Mouse (Mus musculus): ENCODE results near the gene Nos1.
A peak's percentile ranks its signal among the peaks of the same experiment; 100 is the strongest.

Gene Nos1

DNA sequence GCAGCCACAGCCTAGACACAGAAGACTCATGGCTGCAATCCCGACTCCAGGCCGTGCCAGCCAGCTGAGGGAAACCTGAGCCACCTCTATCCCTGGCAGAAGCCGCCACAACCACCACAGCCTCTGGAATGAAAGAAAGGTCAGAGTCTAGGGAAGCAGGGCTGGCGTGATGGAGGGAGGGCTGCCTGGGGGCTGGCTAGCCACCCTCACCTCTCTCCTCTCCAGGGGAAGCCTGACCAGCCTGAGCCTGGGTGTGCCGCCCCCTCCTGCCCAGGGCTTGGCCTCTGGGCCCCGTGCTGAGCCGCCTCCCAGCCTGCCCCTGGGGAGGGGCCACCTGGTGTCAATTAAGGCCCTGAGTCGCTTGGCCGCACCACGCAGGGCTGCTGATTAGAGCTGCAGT lies at the start of gene Nos1:
TSS of gene Nos1 (plus strand) at position 352 of the 400 bp plus-strand sequence.
- no peak for DNase-seq (ENCODE audit: low read depth in 2 of 2, low spot score in 2 of 2)

GRCm38 (mm10) chr5:117731311-117731710 lies 49.5 kb upstream of the Nos1 start:
- no peak for DNase-seq (ENCODE audit: low read depth in 2 of 2, low spot score in 2 of 2)

- DNase-seq (ENCODE audit: low read depth in 2 of 2, low spot score in 2 of 2): no peak
These were observed 36.1 kb upstream of the Nos1 start for GRCm38 (mm10) chr5:117744654-117745178.

DNA sequence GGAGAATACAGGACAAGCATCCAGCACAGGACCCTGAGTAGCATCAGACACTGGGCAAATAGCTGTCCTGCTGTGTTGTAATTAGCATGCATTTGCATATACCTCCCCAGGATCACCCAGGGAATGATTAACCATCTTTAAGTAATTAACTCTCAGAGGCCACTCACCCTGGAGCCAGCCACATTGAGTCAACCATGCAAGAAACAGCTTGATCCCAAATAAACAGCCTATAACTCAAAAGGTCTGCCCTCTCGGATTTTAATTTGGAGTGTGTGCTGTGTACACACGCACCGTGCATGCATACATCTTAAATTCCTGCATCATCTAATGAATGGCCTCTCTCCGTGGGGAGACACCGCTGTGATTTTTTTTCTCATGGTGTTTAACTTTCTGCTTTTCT lies 31.5 kb upstream of the Nos1 start:
- DNase-seq (ENCODE audit: low read depth in 2 of 2, low spot score in 2 of 2): no peak

GRCm38 (mm10) chr5:117757696-117758482 lies 22.9 kb upstream of the Nos1 start:
- no peak for DNase-seq (ENCODE audit: low read depth in 2 of 2, low spot score in 2 of 2)

DNA sequence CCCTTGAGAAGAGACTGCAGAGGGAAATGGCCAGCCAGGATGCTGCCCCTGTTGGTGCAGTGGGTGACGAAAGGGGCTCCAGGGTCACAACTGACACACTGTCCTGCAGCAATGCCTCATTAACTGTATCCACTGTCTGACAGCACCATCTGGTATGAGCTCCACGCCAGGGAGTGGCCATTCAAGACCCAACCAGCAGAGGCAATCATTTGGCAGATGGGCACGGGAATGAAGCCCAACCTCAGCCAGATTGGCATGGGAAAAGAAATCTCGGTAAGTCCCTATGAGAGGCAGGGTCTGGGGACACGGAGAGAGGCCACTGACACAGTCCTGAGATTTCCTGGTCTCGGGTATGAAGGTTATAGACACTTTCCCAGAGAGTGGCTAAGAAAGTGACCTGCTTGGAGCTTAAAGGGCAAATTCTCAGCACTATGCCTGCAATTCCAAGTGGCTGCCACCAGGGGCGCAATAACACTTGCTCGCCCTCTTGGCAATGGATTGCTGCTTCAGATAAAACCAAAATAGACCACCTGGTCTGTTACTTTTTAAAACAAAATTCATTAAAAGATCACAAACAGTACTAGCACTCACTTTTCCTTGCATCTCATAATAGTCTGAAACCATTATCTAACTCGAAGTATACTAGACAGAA lies 19.5 kb upstream of the Nos1 start:
- no peak for DNase-seq (ENCODE audit: low read depth in 2 of 2, low spot score in 2 of 2)

DNA sequence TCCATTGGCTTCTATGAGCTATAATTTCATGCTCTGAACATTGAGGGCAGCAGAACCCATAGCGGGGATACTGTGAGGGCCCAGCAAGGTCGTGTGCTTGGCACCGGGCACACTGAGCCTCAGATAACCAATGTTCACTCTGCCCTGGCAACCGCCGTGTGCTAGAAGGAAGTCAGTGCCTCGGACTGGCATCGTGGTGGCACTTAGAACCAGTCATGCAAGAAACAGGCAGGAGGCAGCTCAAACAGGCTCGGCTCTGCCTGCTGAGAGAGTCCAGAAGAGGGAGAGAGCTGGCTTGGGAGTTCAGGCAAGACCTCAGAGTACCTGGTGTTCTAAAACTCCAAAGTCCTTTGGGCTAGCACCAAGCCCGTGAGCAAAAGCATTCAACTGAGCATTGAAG lies 16.3 kb upstream of the Nos1 start:
- no peak for DNase-seq (ENCODE audit: low read depth in 2 of 2, low spot score in 2 of 2)

DNA sequence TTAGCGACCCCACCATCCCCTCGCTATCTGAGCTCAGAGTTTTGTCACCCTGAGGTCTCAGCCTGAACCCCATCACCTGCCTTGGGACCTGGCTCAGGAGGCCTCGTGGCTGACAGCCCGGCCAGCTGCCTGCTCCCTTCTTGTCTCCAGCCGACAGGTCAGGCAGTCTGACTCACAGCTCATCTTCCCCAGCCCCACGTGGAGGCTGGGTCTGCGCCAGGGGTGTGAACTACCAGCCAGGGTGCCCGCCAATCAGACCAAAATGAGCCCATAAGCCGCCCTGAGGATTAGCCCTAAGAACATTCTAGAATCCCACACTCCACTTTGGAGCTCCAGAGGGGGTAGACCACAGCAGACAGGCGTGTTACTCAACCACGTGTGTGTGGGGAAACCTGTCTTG lies 1.7 kb upstream of the Nos1 start:
- DNase-seq (ENCODE audit: low read depth in 2 of 2, low spot score in 2 of 2): no peak

DNA sequence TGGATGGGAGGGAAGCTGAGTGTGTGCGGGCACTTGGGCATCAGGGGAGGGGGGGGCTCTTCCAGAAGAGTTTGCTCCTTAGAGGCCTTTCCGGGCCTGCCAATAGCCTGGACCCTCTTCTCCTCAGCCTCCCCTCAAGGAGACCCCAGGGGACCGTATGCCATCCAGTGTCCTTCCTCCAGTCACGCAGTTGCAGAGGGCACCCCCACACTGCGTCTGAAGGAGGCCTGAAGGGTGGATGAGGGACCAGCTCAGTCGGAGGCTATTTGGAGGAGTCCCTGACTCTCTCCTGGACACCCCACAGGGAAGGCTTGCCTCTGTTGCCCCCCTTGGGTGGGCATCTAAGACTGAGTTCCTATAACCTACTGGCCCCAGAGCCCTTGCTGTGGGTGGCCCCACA lies 346 bp downstream of the Nos1 start:
- no peak for DNase-seq (ENCODE audit: low read depth in 2 of 2, low spot score in 2 of 2)

GRCm38 (mm10) chr5:117790071-117790470 lies 9.2 kb downstream of the Nos1 start:
- no peak for DNase-seq (ENCODE audit: low read depth in 2 of 2, low spot score in 2 of 2)

- DNase-seq (ENCODE audit: low read depth in 2 of 2, low spot score in 2 of 2): no peak
These were observed 11.0 kb downstream of the Nos1 start for GRCm38 (mm10) chr5:117791875-117792274.

GRCm38 (mm10) chr5:117800849-117801248 lies 20.0 kb downstream of the Nos1 start:
- DNase-seq (ENCODE audit: low read depth in 2 of 2, low spot score in 2 of 2): no peak

DNA sequence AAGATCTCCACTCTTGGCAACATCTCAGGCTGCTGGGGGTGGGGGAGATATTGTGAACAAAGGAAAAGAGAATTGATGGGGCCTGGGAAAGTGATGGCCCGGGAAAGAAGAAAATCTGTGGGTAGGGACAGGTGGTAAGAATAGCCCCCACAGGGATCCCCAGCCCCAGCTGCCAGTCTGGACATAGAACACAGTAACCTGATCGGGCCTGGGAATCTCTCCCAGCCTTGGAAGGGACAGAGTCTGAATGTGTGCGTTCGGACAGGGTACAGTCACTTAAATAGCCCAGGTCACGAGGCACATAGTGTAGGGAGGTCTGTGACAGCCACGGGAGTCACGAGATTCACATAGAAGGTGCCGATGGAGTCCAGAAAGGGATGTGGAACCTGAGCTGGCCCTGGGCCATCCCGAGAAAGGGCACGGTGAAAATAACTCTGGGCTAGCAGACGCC lies 21.3 kb downstream of the Nos1 start:
- DNase-seq (ENCODE audit: low read depth in 2 of 2, low spot score in 2 of 2): no peak

DNA sequence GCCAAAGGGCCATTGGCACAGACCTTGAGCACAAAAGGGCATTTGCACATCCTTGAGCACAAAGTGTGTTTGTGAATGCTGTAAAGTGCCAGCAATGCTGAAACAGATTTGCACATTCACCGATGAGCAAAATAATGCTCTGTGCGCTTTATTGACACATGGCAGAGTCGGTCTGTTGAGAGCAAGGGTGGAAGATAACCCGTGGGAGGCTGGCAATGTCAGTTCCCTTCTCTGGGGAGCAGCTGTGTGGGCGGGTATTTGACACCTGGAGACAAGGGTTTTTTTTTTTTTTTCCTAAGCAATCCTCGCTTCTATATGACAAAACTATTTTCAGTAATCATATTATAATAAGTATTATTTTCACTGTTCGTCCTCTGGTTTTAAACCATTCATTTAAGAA lies 22.7 kb downstream of the Nos1 start:
- DNase-seq (ENCODE audit: low read depth in 2 of 2, low spot score in 2 of 2): no peak

- no peak for DNase-seq (ENCODE audit: low read depth in 2 of 2, low spot score in 2 of 2)
These were observed 30.1 kb downstream of the Nos1 start for GRCm38 (mm10) chr5:117810930-117811329.

DNA sequence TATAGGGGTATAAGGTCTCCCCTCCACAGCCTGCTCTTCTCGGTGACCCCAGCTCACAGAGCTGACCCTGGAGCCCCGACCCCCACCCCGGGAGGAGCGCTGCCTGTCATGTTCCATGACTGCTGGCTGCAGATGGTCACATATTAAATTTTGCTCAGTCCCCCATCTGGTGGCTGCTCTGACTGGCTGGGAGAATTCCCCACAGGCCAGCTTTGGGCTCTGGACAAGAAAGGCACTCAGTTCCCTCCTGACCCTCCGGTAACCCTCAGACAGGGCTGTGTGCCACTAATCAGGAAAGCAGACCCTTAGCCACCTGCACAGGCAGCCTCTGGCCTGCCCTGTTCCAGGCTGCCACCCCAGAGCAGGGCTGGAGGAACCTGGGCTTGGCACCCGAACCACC lies 38.0 kb downstream of the Nos1 start:
- DNase-seq (ENCODE audit: low read depth in 2 of 2, low spot score in 2 of 2): no peak

DNA sequence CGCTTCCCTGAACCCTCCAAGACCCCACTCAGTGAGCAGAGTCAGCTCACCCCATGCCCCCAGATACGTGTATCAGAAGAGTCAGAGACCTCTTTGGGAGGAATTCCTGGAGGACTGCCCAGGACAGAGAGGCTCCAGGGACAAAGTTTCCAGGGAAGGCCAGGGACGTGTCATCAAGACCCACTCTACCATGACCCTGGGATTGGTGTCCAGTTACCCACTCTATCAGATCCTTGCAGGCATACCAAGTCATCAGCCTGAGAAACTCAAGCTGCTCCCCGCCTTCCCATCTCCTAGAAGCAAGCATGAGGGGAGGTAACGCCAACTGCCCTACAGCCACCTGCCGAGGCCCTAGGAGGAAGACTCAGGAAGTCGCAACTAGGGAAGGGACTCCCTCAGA lies 39.6 kb downstream of the Nos1 start:
- DNase-seq (ENCODE audit: low read depth in 2 of 2, low spot score in 2 of 2): no peak

GRCm38 (mm10) chr5:117823811-117824210 lies 43.0 kb downstream of the Nos1 start:
- DNase-seq (ENCODE audit: low read depth in 2 of 2, low spot score in 2 of 2): no peak

GRCm38 (mm10) chr5:117824486-117824885 lies 43.7 kb downstream of the Nos1 start:
- no peak for DNase-seq (ENCODE audit: low read depth in 2 of 2, low spot score in 2 of 2)

GRCm38 (mm10) chr5:117825336-117825735 lies 44.5 kb downstream of the Nos1 start:
- no peak for DNase-seq (ENCODE audit: low read depth in 2 of 2, low spot score in 2 of 2)

GRCm38 (mm10) chr5:117827366-117827765 lies 46.5 kb downstream of the Nos1 start:
- no peak for DNase-seq (ENCODE audit: low read depth in 2 of 2, low spot score in 2 of 2)

DNA sequence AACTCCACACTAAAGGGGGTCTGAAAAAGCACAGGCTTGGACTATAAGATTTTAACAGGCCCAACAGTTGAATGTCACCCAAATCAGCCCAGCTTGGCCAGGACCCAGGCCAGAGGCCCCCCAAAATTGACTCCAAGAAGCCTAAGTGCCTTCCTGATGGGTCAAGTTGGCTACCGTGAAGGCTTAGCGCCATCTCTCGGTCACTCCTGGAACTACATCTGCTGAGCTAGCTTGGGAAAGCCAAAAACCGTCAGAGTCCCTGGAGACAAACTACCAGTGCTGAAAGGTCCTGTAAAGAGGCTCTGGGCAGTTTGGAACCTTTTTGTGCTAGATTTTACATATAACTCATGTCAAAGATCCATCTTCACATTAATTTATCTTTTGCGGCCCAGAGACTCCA lies 56.1 kb downstream of the Nos1 start:
- DNase-seq (ENCODE audit: low read depth in 2 of 2, low spot score in 2 of 2): peak; percentile 1 to 22
